Mouse (Mus musculus) c-Kit-positive CD71-negative TER-119-negative erythroid progenitor cells, embryonic 14.5 days (primary cell): ENCODE measurements around the gene Cdkn1c.

ENCODE experiments used
- DNase-seq: peaks from one replicate; pipeline ENCODE4 v3.0.0-alpha.2; 2013; ENCODE audit warnings: low read depth

The Cdkn1c gene

DNA sequence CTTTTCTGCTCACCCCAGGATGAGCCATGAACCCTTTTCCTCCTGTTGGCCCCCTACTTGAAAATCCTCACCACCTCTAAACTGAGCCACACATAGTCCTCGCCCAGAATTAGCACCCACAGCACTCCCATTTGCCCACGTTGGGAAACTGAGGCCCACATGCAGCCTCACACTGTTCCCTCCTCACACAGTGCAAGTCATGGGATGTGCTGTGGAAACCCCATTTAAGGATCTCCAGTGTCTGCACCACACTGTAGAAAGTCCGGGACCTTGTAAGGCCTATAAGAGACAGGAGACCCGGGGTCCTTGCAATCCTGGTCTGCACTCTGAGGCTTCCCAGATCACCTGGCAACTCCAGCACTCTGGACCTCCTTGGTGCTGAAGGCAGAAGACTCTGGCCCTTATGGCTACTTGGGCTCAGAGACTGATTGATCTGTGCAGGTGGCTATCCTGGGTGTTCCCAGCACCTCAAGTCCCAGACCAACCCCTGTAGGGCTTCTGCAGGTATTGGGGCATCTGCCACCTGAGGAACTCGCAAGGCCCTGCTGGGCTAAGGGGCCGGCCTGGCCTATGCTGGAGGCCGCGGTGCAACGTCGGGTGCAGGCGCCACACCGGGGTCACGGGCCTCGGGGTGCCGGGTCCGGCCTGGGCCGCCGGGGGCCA is 23.5 kb downstream of the Cdkn1c start:
- DNase-seq, result no peak

GRCm38 (mm10) chr7:143433331-143433730 is 27.5 kb downstream of the Cdkn1c start:
- no peak for DNase-seq

DNA sequence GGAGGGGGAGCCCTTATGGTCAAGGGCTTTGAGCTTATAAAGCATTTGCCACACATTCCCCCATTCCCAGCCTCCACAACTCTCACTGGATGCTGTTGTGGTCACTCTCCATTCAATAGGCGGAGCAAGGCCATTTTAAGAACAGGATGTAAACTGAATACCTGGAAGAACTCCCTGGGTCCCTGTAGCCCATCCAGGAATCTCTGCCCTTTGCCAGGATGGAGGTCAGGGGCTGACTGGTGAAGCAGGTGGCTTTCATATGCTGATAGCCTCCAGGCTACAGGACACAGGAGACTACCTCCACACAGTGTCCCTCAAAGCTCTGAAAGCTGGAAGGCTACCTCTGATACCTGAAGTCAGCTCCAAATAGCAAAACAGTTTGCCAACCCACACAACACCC is 28.2 kb downstream of the Cdkn1c start:
- no peak for DNase-seq

- DNase-seq, result no peak
Measured at GRCm38 (mm10) chr7:143428814-143429499, 31.9 kb downstream of the Cdkn1c start.

DNA sequence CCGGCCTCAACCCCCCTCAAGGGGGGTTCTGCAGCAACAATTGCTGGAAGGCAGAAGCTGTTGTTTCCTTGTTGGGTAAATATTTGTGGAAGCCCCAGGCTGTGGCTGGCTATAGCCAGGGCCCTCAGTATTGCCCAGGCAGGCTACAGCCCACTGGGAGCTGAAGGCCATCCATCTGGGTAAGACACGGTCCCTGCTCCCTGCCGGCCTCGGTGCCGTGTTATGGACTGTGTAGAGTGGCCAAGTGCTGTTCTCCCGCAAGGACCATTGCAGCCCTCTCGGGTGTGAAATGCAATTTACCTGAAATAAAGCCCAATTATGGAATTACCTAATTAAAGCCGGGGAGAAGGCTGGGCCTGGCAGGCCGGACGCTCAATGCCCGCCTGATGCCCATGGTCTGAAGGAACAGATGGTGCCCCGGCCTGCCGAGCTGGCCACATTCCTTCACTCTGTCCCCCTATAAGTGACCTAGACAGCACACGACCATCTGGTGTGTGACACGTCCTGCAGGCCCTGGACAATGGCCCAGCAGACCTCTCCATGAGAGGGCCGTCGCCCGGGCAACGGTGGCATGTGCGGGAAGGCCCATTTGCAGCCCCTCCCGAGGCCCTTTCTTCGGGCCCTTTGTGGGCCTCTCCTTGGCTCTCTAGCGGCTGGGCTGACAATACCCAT is 32.6 kb downstream of the Cdkn1c start:
- DNase-seq, result no peak

- no peak for DNase-seq
Measured at GRCm38 (mm10) chr7:143419585-143420160, 41.2 kb downstream of the Cdkn1c start.

DNA sequence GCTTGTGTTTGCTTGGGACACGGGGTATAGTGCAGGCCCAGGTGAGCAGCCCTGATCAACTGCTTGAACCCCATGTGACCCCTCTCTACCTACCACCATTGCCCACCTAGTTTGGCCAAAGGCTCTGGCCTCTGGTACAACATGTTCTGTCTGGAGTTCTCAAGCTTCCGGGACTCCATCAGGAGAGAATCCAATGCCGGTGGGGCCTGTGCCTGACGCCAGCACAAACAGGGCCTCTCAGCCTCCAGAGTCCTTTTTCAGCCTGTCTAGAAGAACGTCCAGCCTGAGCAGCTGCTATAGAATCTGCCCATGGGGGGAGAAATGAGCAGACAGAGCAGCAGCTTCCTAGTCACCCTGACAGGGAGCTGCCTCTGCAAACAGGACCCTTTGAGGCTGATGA is 43.0 kb downstream of the Cdkn1c start:
- DNase-seq, result no peak

- no peak for DNase-seq
Measured at GRCm38 (mm10) chr7:143416406-143416805, 44.4 kb downstream of the Cdkn1c start.

DNA sequence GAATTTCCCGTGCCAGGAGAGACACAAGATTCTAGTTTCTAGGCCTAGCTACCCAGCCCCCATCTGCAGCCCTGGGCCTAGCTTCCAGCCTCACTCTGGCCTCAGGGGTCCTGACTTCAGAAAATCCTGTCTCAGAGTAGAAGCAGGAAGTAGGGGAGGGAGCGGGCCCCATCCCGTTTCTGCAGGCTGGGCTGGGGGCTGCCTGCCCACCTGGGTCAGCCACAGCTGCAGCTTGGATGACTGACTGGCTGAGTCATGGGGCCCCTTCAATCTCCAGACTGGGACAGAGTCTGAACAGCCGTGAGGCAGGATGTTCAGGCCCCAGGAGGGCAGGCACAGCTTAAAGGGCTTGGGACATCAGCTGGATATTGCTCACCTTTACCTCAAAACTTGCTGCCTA is 45.8 kb downstream of the Cdkn1c start:
- DNase-seq, result no peak

DNA sequence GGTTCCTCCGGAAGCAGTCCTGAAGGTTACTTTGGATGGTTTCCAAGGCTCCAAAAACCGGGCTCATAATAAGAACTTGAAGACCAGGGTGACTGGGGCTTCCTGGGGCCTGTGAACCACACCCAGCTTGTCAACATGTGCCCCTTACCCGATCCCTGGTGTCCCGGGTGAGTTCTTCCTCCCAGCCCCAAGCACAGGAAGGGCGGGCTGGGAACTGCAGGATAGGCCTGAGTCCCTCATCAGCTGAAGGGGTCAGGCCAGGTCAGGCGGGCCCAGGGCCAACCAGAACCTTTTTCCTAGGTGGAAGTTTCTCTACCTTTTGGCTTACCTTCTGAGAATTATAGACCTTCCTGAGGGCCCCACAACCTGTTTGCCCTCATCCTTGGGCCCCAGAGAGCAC is 48.2 kb downstream of the Cdkn1c start:
- DNase-seq, result no peak

GRCm38 (mm10) chr7:143408615-143409021 is 52.2 kb downstream of the Cdkn1c start:
- no peak for DNase-seq
